Mouse (Mus musculus): ENCODE results near the gene Rad51c. TPM values are rescaled to one million over a fixed set of nuclear protein-coding genes. Genes with fewer than 3 reads are reported as not detected.
"Not testable (repeated sequence)": the region's sequence is repeated elsewhere in the genome, so short reads cannot be mapped to it uniquely, and the experiment has no call there.

Gene Rad51c
- polyA plus RNA-seq, 1 experiment: 0.66 TPM

DNA sequence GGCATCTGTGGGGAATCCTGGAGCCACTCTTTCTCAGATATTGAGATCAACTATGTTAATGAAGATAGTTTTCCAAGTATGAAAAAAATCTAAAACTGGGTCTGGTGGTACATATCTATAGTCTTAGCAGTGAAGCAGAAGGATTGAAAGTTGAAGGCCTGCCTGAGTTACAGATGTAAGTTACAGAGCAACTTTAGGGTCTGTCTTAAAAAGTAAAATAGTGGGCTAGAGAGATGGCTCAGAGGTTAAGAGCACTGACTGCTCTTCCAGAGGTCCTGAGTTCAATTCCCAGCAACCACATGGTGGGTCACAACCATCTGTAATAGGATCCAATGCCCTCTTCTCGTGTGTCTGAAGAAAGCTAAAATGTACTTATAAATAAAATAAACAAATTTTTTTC is 27.7 kb upstream of the Rad51c start:
- no peak for DNase-seq (ENCODE audit: low read depth)

DNA sequence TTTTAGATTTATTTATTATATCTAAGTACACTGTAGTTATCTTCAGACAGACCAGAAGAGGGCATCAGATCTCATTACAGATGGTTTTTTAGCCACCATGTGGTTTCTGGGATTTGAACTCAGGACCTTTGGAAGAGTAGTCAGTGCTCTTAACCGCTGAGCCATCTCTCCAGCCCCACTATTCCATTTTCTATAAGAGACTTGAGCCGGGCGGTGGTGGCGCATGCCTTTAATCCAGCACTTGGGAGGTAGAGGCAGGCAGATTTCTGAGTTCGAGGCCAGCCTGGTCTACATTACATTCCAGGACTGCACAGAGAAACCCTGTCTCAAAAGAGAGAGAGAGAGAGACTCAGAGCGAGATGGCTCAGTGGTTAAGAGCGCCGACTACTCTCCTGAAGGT is 27.1 kb upstream of the Rad51c start:
- not testable (repeated sequence) for DNase-seq (ENCODE audit: low read depth)

DNA sequence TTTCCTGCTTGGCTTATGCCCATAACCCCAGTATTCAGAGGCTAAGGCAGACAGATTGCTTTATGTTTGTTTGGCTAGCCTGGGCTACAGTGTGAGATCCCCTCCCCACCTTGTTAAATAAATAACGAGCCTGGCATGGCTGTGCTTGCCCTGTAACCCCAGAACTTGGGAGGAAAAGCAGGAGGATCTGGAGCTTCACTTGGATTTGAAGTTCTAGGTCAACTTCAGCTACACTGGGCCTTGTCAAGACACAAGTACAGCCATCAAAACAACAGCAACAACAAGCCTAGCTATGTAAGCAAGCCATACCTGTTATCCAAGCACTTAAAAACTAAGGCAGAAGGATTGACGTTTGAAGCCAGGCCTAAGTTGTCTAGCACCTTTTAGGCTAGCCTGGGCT is 25.6 kb upstream of the Rad51c start:
- DNase-seq (ENCODE audit: low read depth): no peak

DNA sequence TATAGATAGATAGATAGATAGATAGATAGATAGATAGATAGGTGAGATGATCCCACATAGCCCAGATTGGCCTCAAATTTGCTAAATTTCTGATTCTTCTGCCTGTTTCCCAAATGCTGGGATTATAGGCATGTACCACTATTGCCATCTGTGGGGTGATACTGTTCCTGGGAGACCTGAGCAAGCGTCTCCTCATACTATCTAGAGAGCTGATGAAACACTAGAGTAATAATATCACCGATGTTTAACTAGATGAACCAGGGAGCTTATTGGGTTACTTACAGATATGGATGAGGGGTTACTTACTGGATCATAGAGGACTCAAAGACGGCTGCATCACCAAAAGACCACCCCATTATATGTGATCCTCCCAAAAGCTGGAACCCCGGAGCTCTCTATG is 24.6 kb upstream of the Rad51c start:
- DNase-seq (ENCODE audit: low read depth): no peak

DNA sequence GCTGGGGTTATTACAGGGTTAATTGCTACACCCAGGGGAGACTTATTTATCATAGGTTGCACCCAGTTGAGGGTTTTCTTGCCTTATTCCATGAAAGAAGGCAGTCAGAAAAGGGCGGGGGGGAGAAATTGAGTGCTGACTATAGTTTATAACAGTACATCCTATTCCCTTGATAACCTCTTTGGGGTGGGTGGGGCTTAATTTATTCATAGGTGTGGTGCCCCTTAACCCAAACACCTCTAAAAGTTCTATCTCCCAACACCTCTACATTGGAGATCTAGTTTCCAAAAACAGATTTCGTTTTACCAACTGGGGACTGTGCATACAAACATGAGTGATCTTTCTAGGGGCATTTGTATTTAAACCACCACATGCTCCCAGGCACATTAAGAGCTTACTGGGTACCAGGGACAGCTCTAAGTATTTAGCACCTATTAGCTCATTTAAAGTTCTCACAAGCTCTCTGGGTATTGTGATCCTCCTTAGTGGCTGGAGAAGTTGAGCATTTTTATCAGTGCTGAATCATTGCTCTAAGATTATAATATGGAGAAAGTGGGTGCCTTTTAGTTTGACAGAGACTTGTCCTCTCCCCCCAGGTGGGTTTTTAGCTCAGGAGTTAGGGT is 23.4 kb upstream of the Rad51c start:
- DNase-seq (ENCODE audit: low read depth): no peak

DNA sequence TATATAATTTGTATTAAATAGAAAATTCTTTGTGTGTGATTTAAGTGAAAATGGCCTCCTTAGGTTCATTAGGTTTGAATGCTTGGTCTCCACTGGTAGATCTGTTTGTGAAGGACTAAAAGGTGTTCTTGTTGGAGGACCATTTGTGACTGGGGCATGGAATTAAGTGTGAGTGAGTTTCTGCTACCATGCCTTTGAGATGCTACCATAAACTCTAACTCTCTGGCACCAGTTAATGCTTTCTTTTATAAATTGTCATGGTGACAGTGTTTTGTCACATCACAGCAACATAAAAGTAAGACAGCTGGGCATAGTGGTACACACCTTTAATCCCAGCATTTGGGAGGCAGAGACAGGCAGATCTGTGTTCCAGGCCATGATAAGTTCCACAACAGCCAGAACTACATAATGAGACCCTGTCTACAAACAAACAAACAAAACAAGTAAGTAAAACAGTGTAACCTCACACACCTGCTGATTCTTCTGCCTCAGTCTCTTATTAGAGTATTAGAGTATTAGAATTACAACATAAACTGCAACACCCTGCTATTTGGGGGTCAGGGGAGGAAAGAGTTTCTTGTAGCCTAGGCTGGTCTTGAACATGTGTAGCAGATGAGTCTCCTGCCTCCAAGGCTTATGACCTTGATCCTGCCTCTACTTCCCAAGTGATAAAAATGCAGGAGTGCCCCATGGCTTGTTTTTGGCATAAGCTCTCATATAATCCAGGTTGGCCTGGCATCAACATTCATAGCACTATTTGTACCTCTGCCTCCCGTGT is 22.7 kb upstream of the Rad51c start:
- no peak for DNase-seq (ENCODE audit: low read depth)

DNA sequence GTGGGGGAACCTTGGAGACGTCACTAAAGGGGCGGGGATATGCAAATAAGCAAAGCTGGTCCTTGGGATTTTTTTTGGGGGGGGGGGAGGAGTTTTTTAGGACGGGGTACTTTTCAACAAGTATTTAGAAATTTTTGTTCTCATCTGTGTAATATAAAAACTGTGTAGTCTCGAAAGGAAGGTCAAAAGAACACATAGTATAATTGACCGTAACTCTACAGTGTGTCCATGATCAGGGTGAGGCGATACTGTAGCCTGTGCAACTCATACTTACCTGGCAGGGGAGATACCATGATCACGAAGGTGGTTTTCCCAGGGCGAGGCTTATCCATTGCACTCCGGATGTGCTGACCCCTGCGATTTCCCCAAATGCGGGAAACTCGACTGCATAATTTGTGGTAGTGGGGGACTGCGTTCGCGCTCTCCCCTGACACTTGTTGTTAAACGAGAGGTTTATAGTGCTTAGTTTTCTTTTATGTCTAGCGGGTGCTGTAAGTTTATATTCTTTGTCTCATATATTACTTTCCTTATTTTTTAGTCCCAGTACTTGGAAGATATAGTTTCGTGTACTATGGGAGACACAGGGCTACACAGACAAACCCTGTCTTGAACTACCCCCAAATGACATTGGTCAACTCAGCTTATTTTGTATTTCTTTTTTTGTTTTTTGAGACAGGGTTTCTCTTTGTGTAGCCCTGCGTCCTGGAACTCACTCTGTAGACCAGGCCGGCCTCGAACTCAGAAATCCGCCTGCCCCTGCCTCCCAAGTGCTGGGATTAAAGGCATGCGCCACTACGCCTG is 21.9 kb upstream of the Rad51c start:
- DNase-seq (ENCODE audit: low read depth): not testable (repeated sequence)

DNA sequence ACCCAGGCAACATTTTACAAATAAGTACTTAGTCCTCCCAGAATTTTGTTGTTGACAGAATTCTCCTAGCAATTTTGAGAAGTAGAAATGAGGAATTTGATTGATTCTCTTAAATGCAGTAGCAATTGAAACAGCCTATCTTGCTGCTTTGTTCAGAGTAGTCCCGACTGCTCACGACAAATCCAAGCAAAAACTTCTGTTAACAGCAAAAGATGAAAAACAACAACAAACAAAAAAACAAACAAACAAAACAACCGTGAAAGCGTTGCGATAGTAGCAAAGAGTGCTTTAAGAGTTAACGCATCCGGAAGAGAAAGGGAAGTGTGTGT is 21.3 kb upstream of the Rad51c start:
- DNase-seq (ENCODE audit: low read depth): no peak

DNA sequence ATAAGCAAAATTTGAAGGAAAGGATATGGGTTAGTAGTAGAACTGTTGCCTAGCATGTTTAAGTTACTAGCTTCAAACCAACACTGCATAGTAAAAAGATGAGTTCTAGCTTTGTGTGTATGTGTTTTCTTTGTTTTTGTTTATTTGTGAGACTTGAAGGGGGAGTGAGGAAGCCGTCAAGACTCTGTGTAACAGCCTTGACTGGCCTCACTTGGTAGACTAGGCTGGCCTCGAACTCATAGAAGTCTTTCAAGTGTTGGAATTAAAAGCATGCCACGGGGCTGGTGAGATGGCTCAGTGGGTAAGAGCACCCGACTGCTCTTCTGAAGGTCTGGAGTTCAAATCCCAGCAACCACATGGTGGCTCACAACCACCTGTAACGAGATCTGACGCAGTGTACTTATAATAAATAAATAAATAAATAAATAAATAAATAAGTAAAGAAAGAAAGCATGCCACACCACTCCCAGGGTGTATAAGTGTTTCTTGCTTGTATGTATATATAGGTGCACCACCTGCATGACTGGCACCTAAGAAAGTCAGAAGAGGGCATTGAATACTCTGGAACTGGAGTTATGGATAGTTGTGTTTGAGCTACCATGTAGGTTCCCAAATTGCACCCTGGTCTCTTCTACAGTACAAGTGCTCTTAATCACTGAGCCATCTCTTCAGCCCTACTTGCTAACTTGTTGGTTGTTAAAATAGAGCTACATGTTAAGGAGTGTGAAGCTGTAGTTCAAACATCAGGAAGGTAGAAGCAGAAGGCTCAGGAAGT is 19.0 kb upstream of the Rad51c start:
- no peak for DNase-seq (ENCODE audit: low read depth)

DNA sequence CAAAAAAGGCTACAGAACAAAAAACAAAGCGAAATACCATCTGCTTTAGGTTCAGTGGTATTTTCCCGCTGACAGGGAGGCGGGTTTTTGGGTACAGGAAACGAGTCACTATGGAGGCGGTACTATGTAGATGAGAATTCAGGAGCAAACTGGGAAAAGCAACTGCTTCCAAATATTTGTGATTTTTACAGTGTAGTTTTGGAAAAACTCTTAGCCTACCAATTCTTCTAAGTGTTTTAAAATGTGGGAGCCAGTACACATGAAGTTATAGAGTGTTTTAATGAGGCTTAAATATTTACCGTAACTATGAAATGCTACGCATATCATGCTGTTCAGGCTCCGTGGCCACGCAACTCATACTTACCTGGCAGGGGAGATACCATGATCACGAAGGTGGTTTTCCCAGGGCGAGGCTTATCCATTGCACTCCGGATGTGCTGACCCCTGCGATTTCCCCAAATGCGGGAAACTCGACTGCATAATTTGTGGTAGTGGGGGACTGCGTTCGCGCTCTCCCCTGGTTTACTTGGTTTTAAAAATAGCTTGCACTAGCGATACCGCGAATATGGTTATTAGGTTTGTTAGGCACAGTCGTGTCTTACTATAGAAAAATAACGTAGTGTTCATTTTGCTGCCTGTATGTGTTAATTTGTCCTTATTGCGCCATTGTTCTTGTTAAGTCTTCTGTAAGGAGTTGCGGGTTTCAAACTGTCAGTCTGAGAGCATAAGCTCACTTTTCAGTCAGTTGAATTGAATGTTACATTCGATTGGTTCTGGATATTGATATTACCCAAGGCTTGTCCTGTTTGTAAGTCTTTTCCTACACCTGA is 18.0 kb upstream of the Rad51c start:
- no peak for DNase-seq (ENCODE audit: low read depth)

GRCm38 (mm10) chr11:87421760-87422201 is 17.0 kb upstream of the Rad51c start:
- no peak for DNase-seq (ENCODE audit: low read depth)

- DNase-seq (ENCODE audit: low read depth): no peak
Observed at GRCm38 (mm10) chr11:87420861-87421260, 16.1 kb upstream of the Rad51c start.

DNA sequence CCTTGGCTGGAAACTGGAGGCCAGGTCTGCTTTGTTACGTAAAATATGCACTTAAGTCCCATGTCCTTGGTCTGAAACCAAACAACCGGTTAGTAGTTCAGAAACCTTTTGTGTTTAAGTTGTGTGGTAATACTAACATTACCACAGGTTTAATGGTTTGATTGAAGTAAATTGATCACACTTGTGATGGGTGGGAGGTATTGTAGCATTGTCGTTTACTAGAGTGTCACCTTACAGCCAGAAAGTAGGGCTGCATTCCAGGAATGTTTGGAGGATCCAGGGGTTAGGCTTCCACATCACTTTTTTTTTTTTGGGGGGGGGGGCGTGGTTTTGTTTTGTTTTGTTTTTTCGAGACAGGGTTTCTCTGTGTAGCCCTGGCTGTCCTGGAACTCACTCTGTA is 11.4 kb upstream of the Rad51c start:
- DNase-seq (ENCODE audit: low read depth): no peak

- DNase-seq (ENCODE audit: low read depth): not testable (repeated sequence)
Observed at GRCm38 (mm10) chr11:87413412-87413811, 8.7 kb upstream of the Rad51c start.

- DNase-seq (ENCODE audit: low read depth): no peak
Observed at GRCm38 (mm10) chr11:87404111-87404853, 472 bp downstream of the Rad51c start.

GRCm38 (mm10) chr11:87398402-87398801 is 6.4 kb downstream of the Rad51c start:
- no peak for DNase-seq (ENCODE audit: low read depth)

- no peak for DNase-seq (ENCODE audit: low read depth)
Observed at GRCm38 (mm10) chr11:87393855-87394254, 10.9 kb downstream of the Rad51c start.

DNA sequence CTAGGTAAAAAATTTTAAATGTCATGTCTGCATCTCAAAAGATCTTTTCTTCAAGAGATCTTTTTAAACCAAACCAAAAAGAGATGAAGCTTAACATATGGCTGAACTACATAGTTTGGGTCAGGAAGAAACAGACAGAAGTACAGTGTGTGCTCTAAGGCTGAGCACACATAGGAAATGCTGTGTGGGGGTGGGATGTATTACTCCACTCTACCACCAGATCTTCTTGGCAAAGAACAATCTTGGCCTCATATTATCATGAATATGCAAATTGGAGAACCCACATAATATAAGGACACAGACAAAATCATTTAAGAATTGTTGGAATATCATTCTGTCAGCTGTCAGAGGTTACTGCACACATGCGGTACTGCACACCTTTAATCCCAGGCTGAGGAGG is 19.1 kb downstream of the Rad51c start:
- no peak for DNase-seq (ENCODE audit: low read depth)

GRCm38 (mm10) chr11:87384551-87384950 is 20.2 kb downstream of the Rad51c start:
- no peak for DNase-seq (ENCODE audit: low read depth)

- DNase-seq (ENCODE audit: low read depth): no peak
Observed at GRCm38 (mm10) chr11:87367865-87368580, 36.7 kb downstream of the Rad51c start.

Data from gonadal fat pad, adult 2 months (tissue).